Mouse (Mus musculus) CH12.LX (cell line): ENCODE measurements at regions not wholly inside any gene's neighbourhood (a gene's known extent, or its start where the extent isn't known, plus 50 kb on each side); places are given as distances from the start of the nearest gene placed in this dataset.

Experiments
- BHLHE40 ChIP-seq: IDR thresholded peaks from 2 replicates; pipeline ENCODE4 v1.6.1; 2011; ENCODE audit warnings: mild to moderate bottlenecking, low read depth, low read length, improper control_type of control experiment
- CTCF ChIP-seq, 2 experiments: IDR thresholded peaks in 1 of 2; conservative IDR thresholded peaks in 1 of 2; 2 replicates each; pipeline ENCODE4 v1.5.1; 2011 to 2012; ENCODE audit warnings: low read depth in 2 of 2, low read length in 2 of 2, improper control_type of control experiment in 1 of 2, inconsistent platforms in 1 of 2, mild to moderate bottlenecking in 1 of 2, moderate library complexity in 1 of 2
- EP300 ChIP-seq: IDR thresholded peaks from 2 replicates; pipeline ENCODE4 v1.6.1; 2011; ENCODE audit warnings: low read length, improper control_type of control experiment
- JUND ChIP-seq: conservative IDR thresholded peaks from 2 replicates; pipeline ENCODE4 v1.6.1; 2011; ENCODE audit warnings: low read depth, low read length, improper control_type of control experiment
- MAFK ChIP-seq: IDR thresholded peaks from 2 replicates; pipeline ENCODE4 v1.6.1; 2011; ENCODE audit warnings: low read length, improper control_type of control experiment; ENCODE audit not compliant: insufficient replicate concordance
- MAX ChIP-seq: IDR thresholded peaks from 2 replicates; pipeline ENCODE4 v1.6.1; 2011; ENCODE audit warnings: low read length, improper control_type of control experiment
- POLR2A ChIP-seq: IDR thresholded peaks from 2 replicates; pipeline ENCODE4 v1.6.1; 2011; ENCODE audit warnings: low read depth, mild to moderate bottlenecking, improper control_type of control experiment, low read length
- RCOR1 ChIP-seq: conservative IDR thresholded peaks from 2 replicates; pipeline ENCODE4 v1.6.1; 2012; ENCODE audit warnings: low read depth, mild to moderate bottlenecking, inconsistent platforms, low read length, improper control_type of control experiment
- USF2 ChIP-seq: conservative IDR thresholded peaks from 2 replicates; pipeline ENCODE4 v1.6.1; 2011; ENCODE audit warnings: low read depth, low read length, improper control_type of control experiment
- ZC3H11A ChIP-seq: IDR thresholded peaks from 2 replicates; pipeline ENCODE4 v1.6.1; 2012; ENCODE audit warnings: low read depth, mild to moderate bottlenecking, inconsistent platforms, low read length, improper control_type of control experiment

DNA sequence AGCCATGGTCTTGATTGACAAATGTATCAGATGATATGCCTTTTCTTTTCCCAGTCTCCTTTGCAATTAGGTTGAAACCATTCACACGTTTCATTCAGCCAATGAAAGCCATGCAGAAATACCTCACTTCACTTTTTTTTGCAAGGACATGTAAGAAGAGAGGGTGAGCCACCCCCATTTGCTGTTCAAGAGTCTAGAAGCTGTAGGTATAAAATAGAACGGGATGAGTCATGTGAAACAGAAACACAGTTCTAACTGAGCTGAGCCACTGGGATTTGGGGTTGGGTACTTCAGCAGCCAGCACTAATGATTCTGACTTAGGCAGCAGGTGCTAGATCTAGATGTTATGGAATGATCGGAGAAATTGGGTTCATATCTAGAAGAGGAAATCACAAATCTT, 93.9 kb downstream of the Dusp6 start:
- TF ChIP-seq POLR2A (no peak), BHLHE40 (no peak), EP300 (no peak), RCOR1 (no peak), JUND (no peak), CTCF (conservative IDR thresholded peaks at IDR 0.05 in 1 of 2, IDR thresholded peaks at IDR 0.05 in 1 of 2; ENCODE audit: low read depth in 2 of 2, low read length in 2 of 2) (no peak), ZC3H11A (no peak), MAFK (no peak), USF2 (no peak), MAX (no peak)
